Mouse (Mus musculus) forebrain, embryonic 11.5 days (tissue): Measurements from ENCODE around the gene Zfp369. TPM values are rescaled to one million over a fixed set of nuclear protein-coding genes. Genes with fewer than 3 reads are reported as not detected.
"Not testable (repeated sequence)": the region's sequence is repeated elsewhere in the genome, so short reads cannot be mapped to it uniquely, and the experiment has no call there.

Experiments
- ATAC-seq: fragments of 200-750 bp; cut with Nextera tagmentation; replicated peaks from 2 replicates; pipeline ENCODE4 v1.8.0; 2017; ENCODE audit warnings: moderate TSS enrichment; ENCODE audit not compliant: low FRiP score
- DNase-seq: peaks from one replicate; pipeline ENCODE4 v3.0.0-alpha.2; 2017; ENCODE audit warnings: low spot score
- H3K27ac ChIP-seq: fragments of 300-500 bp; sonication (generic); 2 replicates; pipeline ENCODE4 v1.5.1; 2014; ENCODE audit warnings: low read depth, low read length
- H3K27me3 ChIP-seq: fragments of 300-500 bp; sonication (generic); 2 replicates; pipeline ENCODE4 v1.6.1; 2014; ENCODE audit warnings: mild to moderate bottlenecking, low read length, mixed read lengths; ENCODE audit not compliant: control insufficient read depth, insufficient read depth
- H3K36me3 ChIP-seq: fragments of 300-500 bp; sonication (generic); 2 replicates; pipeline ENCODE4 v1.6.1; 2014; ENCODE audit warnings: mild to moderate bottlenecking, low read length, moderate library complexity, mixed read lengths; ENCODE audit not compliant: control insufficient read depth, insufficient read depth
- H3K4me1 ChIP-seq: fragments of 300-500 bp; sonication (generic); replicated peaks from 2 replicates; pipeline ENCODE4 v1.6.1; 2014; ENCODE audit warnings: low read length, mixed read lengths; ENCODE audit not compliant: control insufficient read depth, insufficient read depth
- H3K4me2 ChIP-seq: fragments of 300-500 bp; sonication (generic); 2 replicates; pipeline ENCODE4 v1.6.1; 2014; ENCODE audit warnings: low read depth, mild to moderate bottlenecking, low read length, moderate library complexity, mixed read lengths; ENCODE audit not compliant: severe bottlenecking
- H3K4me3 ChIP-seq: fragments of 300-500 bp; sonication (generic); 2 replicates; pipeline ENCODE4 v1.5.1; 2014; ENCODE audit warnings: low read depth, low read length
- H3K9ac ChIP-seq: fragments of 300-500 bp; sonication (generic); 2 replicates; pipeline ENCODE4 v1.6.1; 2014; ENCODE audit warnings: low read length
- H3K9me3 ChIP-seq: fragments of 300-500 bp; sonication (generic); 2 replicates; pipeline ENCODE4 v1.6.1; 2016; ENCODE audit warnings: low read length, mixed read lengths; ENCODE audit not compliant: control insufficient read depth
- WGBS: fragments of 180-500 bp; shearing (Covaris S2); extraction: QIAGEN DNeasy Blood & Tissue Kit; methylation state at CpG from one replicate; pipeline ENCODE4 v1.1.7; 2014; 5-methylcytosine and 5-hydroxymethylcytosine counted together
- polyA plus RNA-seq: library from polyadenylated mRNA; unstranded; fragments of >200 nt; fragmentation: Nextera tagmentation; extraction: Ambion mirVana; gene quantifications from 2 replicates; pipeline ENCODE4 v1.2.1, GENCODE M21; 2014

Gene Zfp369
- polyA plus RNA-seq, 1 experiment from 2014 or later, result 22.6 TPM

GRCm38 (mm10) chr13:65258175-65258954 lies 20.2 kb upstream of the Zfp369 start:
- Histone ChIP-seq H3K27me3 (no peaks in the 10 kb centered on the region), H3K36me3 (peaks cover 5% of the 10 kb centered on the region), H3K27ac (no peak overlapping the region), H3K9ac (no peak overlapping the region), H3K4me3 (no peak overlapping the region), H3K4me1 (no peaks in the 10 kb centered on the region), H3K4me2 (peak overlapping the region; percentile 24), H3K9me3 (peaks cover 40% of the 10 kb centered on the region)
- DNase-seq, result peak; percentile 63
- ATAC-seq, result peak; percentile 56
- WGBS, result 25% methylated on average over 36 of the region's 36 CpGs

- no peak for DNase-seq
- H3K36me3 ChIP-seq, result peaks cover 5% of the 10 kb centered on the region
- H3K4me1 ChIP-seq, result no peaks in the 10 kb centered on the region
- peak within 1 kb of the TSS; percentile 24 for H3K4me2 ChIP-seq
- H3K9ac ChIP-seq, result no peak within 1 kb of the TSS
- H3K27me3 ChIP-seq, result no peaks in the 10 kb centered on the region
- H3K9me3 ChIP-seq, result peaks cover 47% of the 10 kb centered on the region
- no peak within 1 kb of the TSS for H3K4me3 ChIP-seq
- H3K27ac ChIP-seq, result no peak within 1 kb of the TSS
- no peak for ATAC-seq
- WGBS, result 42% methylated on average over 29 of the region's 29 CpGs
These were observed 19.4 kb upstream of the Zfp369 start, which contains the start of gene Gm10775 for GRCm38 (mm10) chr13:65259239-65259638. TSS of gene Gm10775 (plus strand) at chr13:65259539.

- ATAC-seq (no peak), DNase-seq (no peak)
These were observed 16.5 kb upstream of the Zfp369 start for GRCm38 (mm10) chr13:65262086-65262485.

GRCm38 (mm10) chr13:65277994-65278382 lies 626 bp upstream of the Zfp369 start:
- 13% methylated on average over 9 of the region's 9 CpGs for WGBS
- peak overlapping the region; percentile 25; the same call in 1 of the 2 replicates for H3K27ac ChIP-seq
- H3K9ac ChIP-seq, result peak overlapping the region; percentile 77
- peak overlapping the region; percentile 62 for H3K4me3 ChIP-seq
- H3K36me3 ChIP-seq, result peaks cover 4% of the 10 kb centered on the region; the same call in 1 of the 2 replicates
- no peaks in the 10 kb centered on the region for H3K4me1 ChIP-seq
- no peak for DNase-seq
- ATAC-seq, result peak; percentile 38; the same call in 1 of the 2 replicates
- peak overlapping the region; percentile 54 for H3K4me2 ChIP-seq
- no peaks in the 10 kb centered on the region for H3K27me3 ChIP-seq
- H3K9me3 ChIP-seq, result peaks cover 4% of the 10 kb centered on the region; the same call in 1 of the 2 replicates

More at GRCm38 (mm10) chr13:65262086-65262485, 16.5 kb upstream of the Zfp369 start:
- H3K4me3 ChIP-seq, result no peak overlapping the region
- no peak overlapping the region for H3K4me2 ChIP-seq
- H3K36me3 ChIP-seq, result peaks cover 5% of the 10 kb centered on the region
- WGBS, result 93% methylated on average over 5 of the region's 5 CpGs
- no peak overlapping the region for H3K27ac ChIP-seq
- no peaks in the 10 kb centered on the region for H3K27me3 ChIP-seq
- peaks cover 54% of the 10 kb centered on the region for H3K9me3 ChIP-seq
- no peak overlapping the region for H3K9ac ChIP-seq
- no peaks in the 10 kb centered on the region for H3K4me1 ChIP-seq

GRCm38 (mm10) chr13:65286771-65287170 lies 8.2 kb downstream of the Zfp369 start:
- Histone ChIP-seq H3K9me3 (peaks cover 43% of the 10 kb centered on the region), H3K9ac (no peak overlapping the region), H3K27me3 (no peaks in the 10 kb centered on the region), H3K27ac (no peak overlapping the region), H3K4me2 (no peak overlapping the region), H3K4me1 (no peaks in the 10 kb centered on the region), H3K4me3 (no peak overlapping the region), H3K36me3 (peaks cover 38% of the 10 kb centered on the region)
- no peak for ATAC-seq
- no peak for DNase-seq
- WGBS, result 84% methylated on average over 2 of the region's 2 CpGs

GRCm38 (mm10) chr13:65296354-65296753 lies 17.7 kb downstream of the Zfp369 start:
- Histone ChIP-seq H3K36me3 (peaks cover 58% of the 10 kb centered on the region), H3K4me1 (no peaks in the 10 kb centered on the region), H3K4me2 (no peak overlapping the region), H3K9ac (no peak overlapping the region), H3K27me3 (no peaks in the 10 kb centered on the region), H3K27ac (no peak overlapping the region), H3K9me3 (peaks cover 50% of the 10 kb centered on the region), H3K4me3 (no peak overlapping the region)
- WGBS, result 92% methylated on average over 4 of the region's 4 CpGs
- ATAC-seq, result no peak
- DNase-seq, result no peak

- DNase-seq, H3K9ac ChIP-seq, H3K27me3 ChIP-seq, H3K4me3 ChIP-seq, H3K9me3 ChIP-seq, H3K4me2 ChIP-seq, H3K4me1 ChIP-seq, ATAC-seq, H3K27ac ChIP-seq, H3K36me3 ChIP-seq: not testable (repeated sequence)
- 38% methylated on average over 12 of the region's 12 CpGs for WGBS
These were observed 32.2 kb downstream of the Zfp369 start for GRCm38 (mm10) chr13:65310849-65311248.

- H3K4me3 ChIP-seq, result no peak overlapping the region
- DNase-seq (peak; percentile 53), ATAC-seq (peak; percentile 56)
These were observed 32.7 kb downstream of the Zfp369 start for GRCm38 (mm10) chr13:65311311-65311755.

More at GRCm38 (mm10) chr13:65311311-65311755, 32.7 kb downstream of the Zfp369 start:
- WGBS, result 50% methylated on average over 25 of the region's 27 CpGs
- no peak overlapping the region for H3K9ac ChIP-seq
- no peak overlapping the region for H3K27ac ChIP-seq
- no peaks in the 10 kb centered on the region for H3K27me3 ChIP-seq
- H3K9me3 ChIP-seq, result peaks cover 6% of the 10 kb centered on the region
- H3K4me2 ChIP-seq, result peak overlapping the region; percentile 29; the same call in 1 of the 2 replicates
- H3K4me1 ChIP-seq, result no peaks in the 10 kb centered on the region
- no peaks in the 10 kb centered on the region for H3K36me3 ChIP-seq
